Mouse (Mus musculus) heart, adult 8-10 months (tissue): ENCODE data around the gene Scgb1a1. TPM values are rescaled to one million over a fixed set of nuclear protein-coding genes. Genes with fewer than 3 reads are reported as not detected.

Experiments used
- DNase-seq: peaks from one replicate; pipeline ENCODE4 v3.0.0; 2022; ENCODE audit warnings: low spot score
- total RNA-seq, 4 experiments: library from RNA; stranded (reverse); gene quantifications; 2 replicates each; pipeline ENCODE4 v1.2.4; 2022

Gene Scgb1a1
- total RNA-seq, 4 experiments from 2014 or later, result 44.8 TPM; not detected in 3

- DNase-seq, result no peak
Measured at GRCm38 (mm10) chr19:9043123-9043522, 44.6 kb downstream of the Scgb1a1 start.

GRCm38 (mm10) chr19:9041074-9041473, 46.7 kb downstream of the Scgb1a1 start:
- DNase-seq, result no peak

- DNase-seq, result no peak
Measured at GRCm38 (mm10) chr19:9040649-9041048, 47.1 kb downstream of the Scgb1a1 start.

- no peak for DNase-seq
Measured at GRCm38 (mm10) chr19:9039928-9040327, 47.8 kb downstream of the Scgb1a1 start.

- DNase-seq, result no peak
Measured at GRCm38 (mm10) chr19:9039266-9039665, 48.5 kb downstream of the Scgb1a1 start.

GRCm38 (mm10) chr19:9038136-9038535, 49.6 kb downstream of the Scgb1a1 start:
- no peak for DNase-seq

- no peak for DNase-seq
Measured at GRCm38 (mm10) chr19:9035101-9035500, 52.7 kb downstream of the Scgb1a1 start.

- DNase-seq, result peak; percentile 28
Measured at GRCm38 (mm10) chr19:9034480-9034879, 53.3 kb downstream of the Scgb1a1 start.

Other genes with a start within 250 kb of the Scgb1a1 start
- gene Gng3, start 248.8 kb downstream of the Scgb1a1 start, total RNA-seq, result under 1 TPM in 1 of 4 experiments, not detected in 3; 0.22 TPM
- gene Lrrn4cl, start 237.2 kb downstream of the Scgb1a1 start, total RNA-seq, result 1 to 10 TPM; 3.4 to 4.7 (median 3.9) TPM
- gene Ubxn1, start 216.5 kb downstream of the Scgb1a1 start, total RNA-seq, result 100 to 1,000 TPM; 122 to 127 (median 125) TPM
- gene Uqcc3, start 207.0 kb downstream of the Scgb1a1 start, total RNA-seq, result 10 to 100 TPM; 47.8 to 65.1 (median 52.0) TPM
- 1 to 10 TPM; 1.8 to 6.1 (median 4.4) TPM for gene Lbhd1, start 204.2 kb downstream of the Scgb1a1 start, total RNA-seq
- gene Gm49403, start 204.0 kb downstream of the Scgb1a1 start, total RNA-seq, result not detected
- gene 1810009A15Rik, start 199.1 kb downstream of the Scgb1a1 start, total RNA-seq, result 10 to 100 TPM; 11.8 to 29.9 (median 21.1) TPM
- gene Gm49416, start 199.0 kb downstream of the Scgb1a1 start, total RNA-seq, result 1 to 10 TPM; 3.6 to 5.3 (median 4.6) TPM
- 10 to 100 TPM; 11.0 to 12.0 (median 11.2) TPM for gene Ints5, start 195.0 kb downstream of the Scgb1a1 start, total RNA-seq
- gene Ganab, start 189.9 kb downstream of the Scgb1a1 start, total RNA-seq, result 10 to 100 TPM; 45.5 to 49.6 (median 47.2) TPM
- gene B3gat3, start 167.6 kb downstream of the Scgb1a1 start, total RNA-seq, result 10 to 100 TPM; 39.3 to 41.5 (median 40.6) TPM
- 10 to 100 TPM; 22.0 to 37.5 (median 28.1) TPM for gene Rom1, start 158.6 kb downstream of the Scgb1a1 start, total RNA-seq
- 1 to 10 TPM; 7.2 to 9.1 (median 7.5) TPM for gene Eml3, start 158.4 kb downstream of the Scgb1a1 start, total RNA-seq
- gene Mta2, start 146.1 kb downstream of the Scgb1a1 start, total RNA-seq, result 10 to 100 TPM; 28.2 to 33.7 (median 30.4) TPM
- gene Tut1, start 134.1 kb downstream of the Scgb1a1 start, total RNA-seq, result 10 to 100 TPM in 1 of 4 experiments, 1 to 10 TPM in 3; 8.1 to 10.3 (median 8.6) TPM
- gene Eef1g, start 120.9 kb downstream of the Scgb1a1 start, total RNA-seq, result 100 to 1,000 TPM; 209 to 232 (median 227) TPM
- gene Ahnak, start 98.7 kb downstream of the Scgb1a1 start, total RNA-seq, result 100 to 1,000 TPM; 332 to 446 (median 375) TPM
- gene Asrgl1, start 47.7 kb upstream of the Scgb1a1 start, total RNA-seq, result 10 to 100 TPM; 31.9 to 37.3 (median 37.2) TPM